Mouse (Mus musculus) CH12.LX (cell line): Measurements from ENCODE around the gene Hrg.

Experiments used
- EP300 ChIP-seq: IDR thresholded peaks from 2 replicates; pipeline ENCODE4 v1.6.1; 2011; ENCODE audit warnings: low read length, improper control_type of control experiment
- ETS1 ChIP-seq: conservative IDR thresholded peaks from 2 replicates; pipeline ENCODE4 v1.6.1; 2012; ENCODE audit warnings: low read depth, mild to moderate bottlenecking, inconsistent platforms, low read length, improper control_type of control experiment, moderate library complexity
- MAX ChIP-seq: IDR thresholded peaks from 2 replicates; pipeline ENCODE4 v1.6.1; 2011; ENCODE audit warnings: low read length, improper control_type of control experiment
- POLR2A ChIP-seq: IDR thresholded peaks from 2 replicates; pipeline ENCODE4 v1.6.1; 2011; ENCODE audit warnings: low read depth, mild to moderate bottlenecking, improper control_type of control experiment, low read length
- RCOR1 ChIP-seq: conservative IDR thresholded peaks from 2 replicates; pipeline ENCODE4 v1.6.1; 2012; ENCODE audit warnings: low read depth, mild to moderate bottlenecking, inconsistent platforms, low read length, improper control_type of control experiment

DNA sequence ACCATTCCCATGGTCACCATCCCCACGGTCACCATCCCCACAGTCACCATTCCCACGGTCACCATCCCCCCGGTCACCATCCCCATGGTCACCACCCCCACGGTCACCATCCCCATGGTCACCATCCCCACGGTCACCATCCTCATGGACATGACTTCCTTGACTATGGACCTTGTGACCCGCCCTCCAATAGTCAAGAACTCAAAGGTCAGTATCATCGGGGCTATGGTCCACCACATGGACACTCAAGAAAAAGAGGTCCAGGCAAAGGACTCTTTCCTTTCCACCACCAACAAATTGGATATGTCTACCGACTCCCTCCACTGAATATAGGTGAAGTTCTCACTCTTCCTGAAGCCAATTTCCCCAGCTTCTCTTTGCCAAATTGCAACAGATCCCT is 10.2 kb downstream of the Hrg start:
- TF ChIP-seq POLR2A (no peak), RCOR1 (no peak), EP300 (no peak), MAX (no peak), ETS1 (no peak)
